Mouse (Mus musculus): Measurements from ENCODE around the gene Zbtb20. TPM values are rescaled to one million over a fixed set of nuclear protein-coding genes. Genes with fewer than 3 reads are reported as not detected.

Zbtb20 gene
- polyA plus RNA-seq, 1 experiment from 2014 or later = 22.8 TPM

- H3K27ac ChIP-seq = no peak overlapping the region
- H3K9me3 ChIP-seq = no peaks in the 10 kb centered on the region
- no peak overlapping the region for H3K4me2 ChIP-seq (replicated peaks)
- no peak for ATAC-seq (ENCODE audit: low FRiP score, low read depth)
- no peaks in the 10 kb centered on the region for H3K4me1 ChIP-seq
- H3K36me3 ChIP-seq = no peaks in the 10 kb centered on the region
- H3K4me3 ChIP-seq = no peak overlapping the region
- WGBS = 81% methylated on average over 4 of the region's 4 CpGs
- H3K27me3 ChIP-seq = no peaks in the 10 kb centered on the region
- H3K9ac ChIP-seq = no peak overlapping the region
Observed at GRCm38 (mm10) chr16:43484400-43484799, 608.7 kb downstream of the Zbtb20 start.

DNA sequence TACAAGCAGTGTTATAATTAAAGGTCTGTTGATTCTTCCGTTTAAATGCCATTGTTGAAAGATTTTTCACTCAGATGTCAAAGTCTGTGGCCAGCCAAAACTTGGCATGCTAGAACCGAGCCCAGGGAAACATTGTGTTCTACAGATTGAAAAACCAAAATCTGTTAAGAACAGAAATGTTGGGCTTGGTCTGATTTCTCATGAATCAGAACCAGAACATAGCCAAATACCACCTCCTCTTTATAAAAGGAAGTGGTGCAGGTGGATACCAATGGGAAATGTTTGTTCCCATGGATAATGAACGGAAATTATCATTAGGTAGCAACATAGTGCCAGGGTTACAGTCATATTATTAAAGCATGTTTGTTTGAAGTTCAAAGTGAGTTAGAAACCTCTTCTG is 613.7 kb downstream of the Zbtb20 start:
- ATAC-seq (ENCODE audit: low FRiP score, low read depth) = no peak
- no peak overlapping the region for H3K4me3 ChIP-seq
- H3K9me3 ChIP-seq = no peaks in the 10 kb centered on the region
- H3K27ac ChIP-seq = no peak overlapping the region
- no peaks in the 10 kb centered on the region for H3K4me1 ChIP-seq
- no peak overlapping the region for H3K9ac ChIP-seq
- no peaks in the 10 kb centered on the region for H3K36me3 ChIP-seq
- no peaks in the 10 kb centered on the region for H3K27me3 ChIP-seq
- 80% methylated on average over 3 of the region's 3 CpGs for WGBS
- no peak overlapping the region for H3K4me2 ChIP-seq (replicated peaks)

- no peak for ATAC-seq (ENCODE audit: low FRiP score, low read depth)
- Histone ChIP-seq H3K4me2 (replicated peaks) (no peak overlapping the region), H3K9ac (no peak overlapping the region), H3K27me3 (no peaks in the 10 kb centered on the region), H3K4me3 (no peak overlapping the region), H3K36me3 (no peaks in the 10 kb centered on the region), H3K27ac (no peak overlapping the region), H3K4me1 (no peaks in the 10 kb centered on the region), H3K9me3 (no peaks in the 10 kb centered on the region)
- WGBS = 87% methylated on average over 12 of the region's 12 CpGs
Observed at GRCm38 (mm10) chr16:43489984-43490383, 614.3 kb downstream of the Zbtb20 start.

DNA sequence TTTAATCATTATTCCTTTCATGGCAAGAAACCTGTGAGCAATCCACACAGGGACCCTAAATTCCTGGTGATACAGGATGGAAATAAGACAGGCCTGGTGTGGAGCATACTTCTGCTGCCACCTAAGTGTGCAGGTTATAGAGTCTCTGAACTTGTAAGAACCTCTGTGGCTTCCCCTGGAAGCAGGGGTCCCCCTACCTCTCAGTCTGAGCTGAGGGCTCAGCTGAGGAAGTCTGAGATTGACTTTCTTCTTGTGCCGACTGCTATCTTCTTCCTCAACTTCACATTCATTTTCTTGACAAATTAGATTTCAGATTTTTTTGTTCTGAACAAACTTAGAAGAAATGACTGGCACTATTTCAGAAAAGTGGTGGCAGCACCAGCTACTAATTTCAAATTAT is 617.2 kb downstream of the Zbtb20 start:
- no peak overlapping the region for H3K4me2 ChIP-seq (replicated peaks)
- H3K27ac ChIP-seq = no peak overlapping the region
- H3K9me3 ChIP-seq = no peaks in the 10 kb centered on the region
- H3K4me3 ChIP-seq = no peak overlapping the region
- no peak for ATAC-seq (ENCODE audit: low FRiP score, low read depth)
- H3K36me3 ChIP-seq = no peaks in the 10 kb centered on the region
- no peaks in the 10 kb centered on the region for H3K27me3 ChIP-seq
- H3K4me1 ChIP-seq = no peaks in the 10 kb centered on the region
- 94% methylated on average over 1 of the region's 1 CpGs for WGBS
- no peak overlapping the region for H3K9ac ChIP-seq

GRCm38 (mm10) chr16:43493596-43494385 is 618.1 kb downstream of the Zbtb20 start:
- no peak overlapping the region for H3K4me2 ChIP-seq (replicated peaks)
- no peaks in the 10 kb centered on the region for H3K36me3 ChIP-seq
- no peak overlapping the region for H3K9ac ChIP-seq
- no peaks in the 10 kb centered on the region for H3K4me1 ChIP-seq
- no peak overlapping the region for H3K4me3 ChIP-seq
- no peaks in the 10 kb centered on the region for H3K27me3 ChIP-seq
- WGBS = 52% methylated on average over 5 of the region's 5 CpGs
- H3K9me3 ChIP-seq = no peaks in the 10 kb centered on the region
- no peak for ATAC-seq (ENCODE audit: low FRiP score, low read depth)
- no peak overlapping the region for H3K27ac ChIP-seq

DNA sequence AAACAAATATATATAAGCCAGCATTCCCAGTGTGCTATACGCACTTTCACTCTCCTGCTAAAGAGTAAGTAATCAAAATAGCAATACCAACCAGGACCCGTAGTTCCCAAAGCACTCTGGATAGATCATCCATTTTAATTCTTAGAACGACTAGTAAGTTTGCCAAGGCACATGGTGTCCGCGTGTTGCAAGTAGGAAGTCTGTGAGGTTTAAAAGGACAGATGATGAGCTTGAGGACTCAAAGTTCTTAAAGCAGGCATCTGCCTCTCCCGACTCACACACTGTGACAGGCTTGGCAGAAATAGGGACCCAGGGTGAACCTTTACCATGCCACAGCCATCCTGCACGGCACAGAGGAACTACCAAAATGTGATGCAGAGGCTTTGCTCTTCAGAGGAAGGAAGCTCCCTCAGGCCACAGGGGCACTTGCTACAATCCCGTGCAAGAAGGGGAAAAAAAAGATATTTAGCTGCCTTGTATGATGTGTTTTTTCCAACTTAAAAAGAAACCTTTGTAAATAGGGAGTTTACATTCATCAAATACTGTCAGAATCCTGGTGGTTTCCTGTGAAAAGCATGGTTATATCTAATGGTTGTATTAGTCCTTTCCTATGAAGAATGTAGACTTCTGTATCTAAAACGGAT is 619.6 kb downstream of the Zbtb20 start:
- 87% methylated on average over 9 of the region's 9 CpGs for WGBS
- Histone ChIP-seq H3K27ac (no peak overlapping the region), H3K36me3 (no peaks in the 10 kb centered on the region), H3K9me3 (no peaks in the 10 kb centered on the region), H3K27me3 (no peaks in the 10 kb centered on the region), H3K9ac (no peak overlapping the region), H3K4me2 (replicated peaks) (no peak overlapping the region), H3K4me1 (no peaks in the 10 kb centered on the region), H3K4me3 (no peak overlapping the region)
- ATAC-seq (ENCODE audit: low FRiP score, low read depth) = no peak

DNA sequence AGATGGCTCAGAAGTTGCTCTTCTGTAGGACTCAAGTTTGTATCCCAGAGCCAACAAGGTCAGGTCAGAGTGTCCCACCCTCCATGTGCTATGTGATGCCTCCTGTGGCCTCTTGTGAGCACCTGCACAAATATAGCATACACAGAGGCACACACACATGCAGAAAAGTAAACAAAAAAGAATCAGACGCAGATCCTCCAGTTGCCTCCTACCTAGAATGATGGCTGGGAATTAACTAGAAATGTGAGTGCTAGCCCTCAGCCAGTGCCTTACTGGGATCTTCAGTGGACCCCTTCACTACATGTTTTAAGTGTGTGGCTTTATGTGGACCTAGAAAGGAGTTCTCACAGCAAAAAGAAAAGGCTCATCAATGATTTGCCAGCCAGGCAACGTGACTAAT is 621.4 kb downstream of the Zbtb20 start:
- no peak for ATAC-seq (ENCODE audit: low FRiP score, low read depth)
- Histone ChIP-seq H3K27me3 (peaks cover 6% of the 10 kb centered on the region; the same call in 1 of the 2 replicates), H3K4me2 (replicated peaks) (no peak overlapping the region), H3K27ac (no peak overlapping the region), H3K9ac (no peak overlapping the region), H3K36me3 (no peaks in the 10 kb centered on the region), H3K4me3 (no peak overlapping the region), H3K9me3 (no peaks in the 10 kb centered on the region), H3K4me1 (no peaks in the 10 kb centered on the region)
- WGBS = 68% methylated on average over 2 of the region's 2 CpGs

DNA sequence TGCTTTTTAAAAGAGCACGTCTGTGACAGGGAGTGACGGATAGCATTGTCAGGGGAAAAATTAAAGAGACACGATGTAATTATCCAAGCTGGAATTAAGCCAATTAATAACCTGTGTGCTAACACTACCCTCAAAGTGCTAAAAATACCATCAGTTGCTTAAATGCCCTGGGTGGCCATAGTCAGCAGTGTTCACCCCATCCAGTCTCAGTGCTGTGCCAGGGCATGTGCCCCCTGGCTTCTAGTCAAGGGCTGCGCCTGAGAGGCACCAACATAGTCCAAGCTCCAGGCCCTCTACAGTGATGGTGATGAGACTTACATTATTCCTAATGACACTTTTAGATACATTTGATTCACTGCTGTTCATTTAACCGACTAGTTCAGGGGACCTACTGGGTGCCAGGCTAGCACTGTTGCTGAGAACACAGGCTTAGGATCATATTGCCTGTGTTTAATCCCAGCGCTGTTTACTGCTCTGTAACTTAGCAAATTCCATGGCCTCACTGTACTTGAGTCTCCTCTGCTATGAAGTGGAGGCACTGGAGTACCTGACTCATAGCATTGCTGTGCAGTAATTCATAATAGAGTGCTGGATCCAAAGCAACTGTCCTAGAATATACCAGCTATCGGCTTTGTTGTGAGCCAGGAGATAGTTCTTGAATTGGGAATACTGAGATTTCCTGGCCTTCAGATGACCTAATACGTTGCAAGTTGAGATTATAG is 624.6 kb downstream of the Zbtb20 start:
- Histone ChIP-seq H3K27me3 (peaks cover 11% of the 10 kb centered on the region), H3K36me3 (no peaks in the 10 kb centered on the region), H3K9me3 (no peaks in the 10 kb centered on the region), H3K9ac (no peak overlapping the region), H3K4me1 (peaks cover 14% of the 10 kb centered on the region), H3K4me3 (no peak overlapping the region), H3K27ac (no peak overlapping the region), H3K4me2 (replicated peaks) (no peak overlapping the region)
- ATAC-seq (ENCODE audit: low FRiP score, low read depth) = no peak
- 82% methylated on average over 8 of the region's 8 CpGs for WGBS

GRCm38 (mm10) chr16:43501284-43501683 is 625.6 kb downstream of the Zbtb20 start:
- Histone ChIP-seq H3K4me2 (replicated peaks) (no peak overlapping the region), H3K36me3 (no peaks in the 10 kb centered on the region), H3K27ac (no peak overlapping the region), H3K4me1 (peaks cover 24% of the 10 kb centered on the region), H3K9ac (no peak overlapping the region), H3K9me3 (no peaks in the 10 kb centered on the region), H3K4me3 (no peak overlapping the region), H3K27me3 (peaks cover 11% of the 10 kb centered on the region)
- WGBS = 76% methylated on average over 4 of the region's 4 CpGs
- ATAC-seq (ENCODE audit: low FRiP score, low read depth) = no peak

DNA sequence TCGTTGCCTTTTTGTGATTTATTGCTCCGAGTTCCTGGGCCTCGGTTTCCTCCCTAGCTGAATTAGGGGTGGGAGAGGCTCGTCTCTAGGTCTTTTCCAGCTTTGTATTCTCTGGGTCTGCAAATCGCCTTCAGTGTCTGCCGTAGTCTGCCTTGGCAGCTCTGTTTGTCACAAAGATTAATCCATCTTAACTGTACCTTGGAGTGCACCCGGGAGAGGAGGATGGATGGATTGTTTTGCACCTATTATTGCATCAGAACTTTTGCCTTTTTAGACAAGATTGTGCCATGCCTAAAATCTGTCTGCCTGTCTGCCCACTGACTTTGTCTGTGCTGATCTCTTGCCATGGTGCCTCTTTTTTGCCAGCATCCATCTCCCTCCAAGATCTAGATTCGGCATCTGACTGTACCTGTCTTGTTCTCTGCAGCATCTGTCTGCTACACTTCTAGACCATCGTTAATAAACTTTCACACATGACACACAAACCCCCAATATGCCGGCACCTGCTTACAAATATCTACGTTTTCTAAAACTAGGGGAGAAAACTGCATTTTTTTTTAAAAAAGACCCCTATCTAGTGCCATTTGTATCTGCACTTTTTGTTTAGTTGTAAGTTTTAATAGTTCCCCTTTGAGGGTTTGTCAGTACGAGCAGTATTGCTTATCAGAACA is 626.8 kb downstream of the Zbtb20 start:
- Histone ChIP-seq H3K4me1 (peaks cover 33% of the 10 kb centered on the region), H3K36me3 (no peaks in the 10 kb centered on the region), H3K27me3 (peaks cover 11% of the 10 kb centered on the region), H3K27ac (no peak overlapping the region), H3K9ac (no peak overlapping the region), H3K4me3 (peak overlapping the region; percentile 46), H3K9me3 (no peaks in the 10 kb centered on the region), H3K4me2 (replicated peaks) (peak overlapping the region; percentile 74)
- no peak for ATAC-seq (ENCODE audit: low FRiP score, low read depth)
- 45% methylated on average over 12 of the region's 12 CpGs for WGBS

GRCm38 (mm10) chr16:43503010-43503635 is 627.4 kb downstream of the Zbtb20 start:
- Histone ChIP-seq H3K9ac (peak overlapping the region; percentile 54), H3K27me3 (peaks cover 11% of the 10 kb centered on the region), H3K36me3 (no peaks in the 10 kb centered on the region), H3K4me2 (replicated peaks) (peak overlapping the region; percentile 74), H3K4me3 (peak overlapping the region; percentile 46), H3K9me3 (no peaks in the 10 kb centered on the region), H3K27ac (no peak overlapping the region), H3K4me1 (peaks cover 33% of the 10 kb centered on the region)
- 7% methylated on average over 13 of the region's 13 CpGs for WGBS
- ATAC-seq (ENCODE audit: low FRiP score, low read depth) = peak; percentile 37; the same call in 1 of the 2 replicates

Measured in limb, embryonic 13.5 days (tissue).